Mouse (Mus musculus): Measurements from ENCODE around the gene Cysltr2. TPM values are rescaled to one million over a fixed set of nuclear protein-coding genes. Genes with fewer than 3 reads are reported as not detected.

Cysltr2 gene
- polyA plus RNA-seq (2014; fragmentation: Nextera tagmentation; extraction: Ambion mirVana) = 0.38 TPM in 1 of 2 replicates, not detected in the other

DNA sequence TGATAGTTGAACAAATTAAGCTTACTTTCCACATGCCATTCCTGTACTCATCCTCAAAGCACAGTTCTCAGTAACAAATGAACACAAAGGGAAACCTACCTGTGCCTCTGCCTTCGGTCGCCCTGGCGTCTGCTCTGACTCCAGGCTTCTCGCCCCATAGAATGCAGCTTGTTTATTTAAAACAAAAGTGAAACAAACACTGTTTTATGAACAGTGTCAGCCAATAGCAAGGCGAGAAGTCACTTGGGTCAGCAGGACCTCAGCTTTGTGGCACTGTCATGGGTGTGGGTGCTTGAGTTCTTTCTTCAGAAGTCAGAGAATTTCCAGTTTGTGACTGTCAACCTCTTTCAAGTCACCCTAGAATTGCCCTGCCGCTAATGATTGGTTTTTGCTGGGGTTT, at the start of gene Cysltr2:
Gene Cysltr2 (minus strand): TSS at position 178 of the 400 bp plus-strand sequence.
- Histone ChIP-seq H3K27ac (replicated peaks; ENCODE audit: low read depth, low read length) (no peak within 1 kb of the TSS), H3K9ac (ENCODE audit: low read depth, low read length) (no peak within 1 kb of the TSS), H3K4me2 (ENCODE audit: low read depth, low read length) (no peak within 1 kb of the TSS), H3K9me3 (ENCODE audit: control insufficient read depth, low read length) (no peaks in the 10 kb centered on the region), H3K4me1 (ENCODE audit: control insufficient read depth, insufficient read depth, low read length) (no peaks in the 10 kb centered on the region), H3K27me3 (replicated peaks; ENCODE audit: control insufficient read depth, insufficient read depth, low read length) (no peaks in the 10 kb centered on the region), H3K36me3 (ENCODE audit: control insufficient read depth, insufficient read depth, low read length) (no peaks in the 10 kb centered on the region), H3K4me3 (ENCODE audit: low read depth, low read length) (no peak within 1 kb of the TSS)
- WGBS = 63% methylated on average over 6 of the region's 6 CpGs
- DNase-seq (ENCODE audit: low spot score) (no peak), ATAC-seq (ENCODE audit: low read depth) (no peak)

- DNase-seq (ENCODE audit: low spot score) (peak; percentile 43), ATAC-seq (ENCODE audit: low read depth) (peak; percentile 71; the same call in 1 of the 2 replicates)
- no peaks in the 10 kb centered on the region for H3K36me3 ChIP-seq (ENCODE audit: control insufficient read depth, insufficient read depth, low read length)
- H3K27ac ChIP-seq (replicated peaks; ENCODE audit: low read depth, low read length) = no peak overlapping the region
- no peak overlapping the region for H3K4me3 ChIP-seq (ENCODE audit: low read depth, low read length)
- H3K9ac ChIP-seq (ENCODE audit: low read depth, low read length) = no peak overlapping the region
- WGBS = 50% methylated on average over 13 of the region's 13 CpGs
- no peaks in the 10 kb centered on the region for H3K4me1 ChIP-seq (ENCODE audit: control insufficient read depth, insufficient read depth, low read length)
- H3K27me3 ChIP-seq (replicated peaks; ENCODE audit: control insufficient read depth, insufficient read depth, low read length) = peaks cover 5% of the 10 kb centered on the region; the same call in 1 of the 2 replicates
- H3K9me3 ChIP-seq (ENCODE audit: control insufficient read depth, low read length) = no peaks in the 10 kb centered on the region
- H3K4me2 ChIP-seq (ENCODE audit: low read depth, low read length) = no peak overlapping the region
Measured at GRCm38 (mm10) chr14:73094802-73095550, 46.1 kb upstream of the Cysltr2 start.

DNA sequence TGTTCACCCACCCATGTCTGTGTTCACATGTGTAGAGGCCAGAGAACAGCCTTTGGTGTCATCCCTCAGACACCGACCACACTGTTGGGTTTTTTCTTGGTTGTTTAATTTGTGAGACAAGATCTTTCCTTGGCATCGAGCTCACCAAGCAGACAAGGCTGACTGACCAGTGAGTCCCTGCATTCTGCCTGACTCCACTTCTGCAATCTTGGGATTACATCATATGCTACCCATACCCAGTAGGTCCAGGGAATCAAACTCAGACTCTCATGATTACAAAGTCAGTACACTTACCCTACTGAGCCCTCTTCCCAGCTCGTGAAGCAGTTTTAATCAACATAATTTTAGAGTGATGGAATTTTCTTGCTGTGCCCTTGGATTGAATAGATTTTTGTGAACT, 44.0 kb upstream of the Cysltr2 start:
- no peak for ATAC-seq (ENCODE audit: low read depth)
- Histone ChIP-seq H3K36me3 (ENCODE audit: control insufficient read depth, insufficient read depth, low read length) (no peaks in the 10 kb centered on the region), H3K9ac (ENCODE audit: low read depth, low read length) (no peak overlapping the region), H3K27me3 (replicated peaks; ENCODE audit: control insufficient read depth, insufficient read depth, low read length) (peaks cover 2% of the 10 kb centered on the region; the same call in 1 of the 2 replicates), H3K4me2 (ENCODE audit: low read depth, low read length) (no peak overlapping the region), H3K27ac (replicated peaks; ENCODE audit: low read depth, low read length) (no peak overlapping the region), H3K4me3 (ENCODE audit: low read depth, low read length) (no peak overlapping the region), H3K9me3 (ENCODE audit: control insufficient read depth, low read length) (no peaks in the 10 kb centered on the region), H3K4me1 (ENCODE audit: control insufficient read depth, insufficient read depth, low read length) (no peaks in the 10 kb centered on the region)
- 89% methylated on average over 3 of the region's 3 CpGs for WGBS
- DNase-seq (ENCODE audit: low spot score) = no peak

DNA sequence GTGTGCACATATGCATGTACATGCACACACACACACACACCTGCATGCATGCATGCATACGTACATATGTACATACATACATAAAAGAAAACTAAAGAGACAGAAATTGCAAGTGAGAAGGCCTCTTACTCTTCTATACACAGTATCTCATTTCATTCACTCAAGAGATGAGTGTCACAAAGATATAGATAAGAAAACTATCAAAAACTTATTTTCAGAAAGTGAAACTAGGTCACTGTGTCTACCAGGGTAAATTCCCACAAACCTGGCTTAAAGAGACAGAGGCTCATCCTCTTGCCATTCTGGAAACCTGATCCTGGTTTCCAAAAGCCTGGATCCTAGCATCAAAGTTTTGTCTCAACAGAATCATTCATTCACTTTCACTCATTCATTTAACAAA, 39.3 kb upstream of the Cysltr2 start:
- Histone ChIP-seq H3K36me3 (ENCODE audit: control insufficient read depth, insufficient read depth, low read length) (no peaks in the 10 kb centered on the region), H3K9me3 (ENCODE audit: control insufficient read depth, low read length) (no peaks in the 10 kb centered on the region)

GRCm38 (mm10) chr14:73087746-73088145, 38.8 kb upstream of the Cysltr2 start:
- H3K27me3 ChIP-seq (replicated peaks; ENCODE audit: control insufficient read depth, insufficient read depth, low read length) = no peaks in the 10 kb centered on the region
- no peaks in the 10 kb centered on the region for H3K4me1 ChIP-seq (ENCODE audit: control insufficient read depth, insufficient read depth, low read length)
- H3K4me3 ChIP-seq (ENCODE audit: low read depth, low read length) = no peak overlapping the region
- ATAC-seq (ENCODE audit: low read depth) = no peak
- no peak for DNase-seq (ENCODE audit: low spot score)
- WGBS = 77% methylated on average over 5 of the region's 5 CpGs
- no peak overlapping the region for H3K9ac ChIP-seq (ENCODE audit: low read depth, low read length)
- no peaks in the 10 kb centered on the region for H3K9me3 ChIP-seq (ENCODE audit: control insufficient read depth, low read length)
- no peaks in the 10 kb centered on the region for H3K36me3 ChIP-seq (ENCODE audit: control insufficient read depth, insufficient read depth, low read length)
- no peak overlapping the region for H3K4me2 ChIP-seq (ENCODE audit: low read depth, low read length)
- no peak overlapping the region for H3K27ac ChIP-seq (replicated peaks; ENCODE audit: low read depth, low read length)

More for the DNA sequence above, 39.3 kb upstream of the Cysltr2 start:
- H3K27ac ChIP-seq (replicated peaks; ENCODE audit: low read depth, low read length) = no peak overlapping the region
- no peak overlapping the region for H3K4me3 ChIP-seq (ENCODE audit: low read depth, low read length)
- no peaks in the 10 kb centered on the region for H3K27me3 ChIP-seq (replicated peaks; ENCODE audit: control insufficient read depth, insufficient read depth, low read length)
- DNase-seq (ENCODE audit: low spot score) = no peak
- no peaks in the 10 kb centered on the region for H3K4me1 ChIP-seq (ENCODE audit: control insufficient read depth, insufficient read depth, low read length)
- H3K4me2 ChIP-seq (ENCODE audit: low read depth, low read length) = no peak overlapping the region
- 84% methylated on average over 1 of the region's 1 CpGs for WGBS
- no peak overlapping the region for H3K9ac ChIP-seq (ENCODE audit: low read depth, low read length)
- no peak for ATAC-seq (ENCODE audit: low read depth)

- 96% methylated on average over 5 of the region's 5 CpGs for WGBS
- Histone ChIP-seq H3K36me3 (ENCODE audit: control insufficient read depth, insufficient read depth, low read length) (no peaks in the 10 kb centered on the region), H3K4me3 (ENCODE audit: low read depth, low read length) (no peak overlapping the region), H3K4me2 (ENCODE audit: low read depth, low read length) (no peak overlapping the region), H3K27me3 (replicated peaks; ENCODE audit: control insufficient read depth, insufficient read depth, low read length) (no peaks in the 10 kb centered on the region), H3K4me1 (ENCODE audit: control insufficient read depth, insufficient read depth, low read length) (no peaks in the 10 kb centered on the region), H3K27ac (replicated peaks; ENCODE audit: low read depth, low read length) (no peak overlapping the region), H3K9me3 (ENCODE audit: control insufficient read depth, low read length) (no peaks in the 10 kb centered on the region), H3K9ac (ENCODE audit: low read depth, low read length) (no peak overlapping the region)
- no peak for DNase-seq (ENCODE audit: low spot score)
- no peak for ATAC-seq (ENCODE audit: low read depth)
Measured at GRCm38 (mm10) chr14:73087247-73087646, 38.3 kb upstream of the Cysltr2 start.

- WGBS = 64% methylated on average over 3 of the region's 3 CpGs
Measured at GRCm38 (mm10) chr14:73086425-73086824, 37.5 kb upstream of the Cysltr2 start.

GRCm38 (mm10) chr14:73083563-73083962, 34.6 kb upstream of the Cysltr2 start:
- no peaks in the 10 kb centered on the region for H3K36me3 ChIP-seq (ENCODE audit: control insufficient read depth, insufficient read depth, low read length)
- H3K4me2 ChIP-seq (ENCODE audit: low read depth, low read length) = no peak overlapping the region
- no peak overlapping the region for H3K4me3 ChIP-seq (ENCODE audit: low read depth, low read length)
- H3K27ac ChIP-seq (replicated peaks; ENCODE audit: low read depth, low read length) = no peak overlapping the region
- DNase-seq (ENCODE audit: low spot score) = no peak
- no peaks in the 10 kb centered on the region for H3K27me3 ChIP-seq (replicated peaks; ENCODE audit: control insufficient read depth, insufficient read depth, low read length)
- no peak for ATAC-seq (ENCODE audit: low read depth)
- H3K9ac ChIP-seq (ENCODE audit: low read depth, low read length) = no peak overlapping the region
- 86% methylated on average over 2 of the region's 2 CpGs for WGBS
- no peaks in the 10 kb centered on the region for H3K4me1 ChIP-seq (ENCODE audit: control insufficient read depth, insufficient read depth, low read length)
- H3K9me3 ChIP-seq (ENCODE audit: control insufficient read depth, low read length) = no peaks in the 10 kb centered on the region

More at GRCm38 (mm10) chr14:73086425-73086824, 37.5 kb upstream of the Cysltr2 start:
- ATAC-seq (ENCODE audit: low read depth) = no peak
- no peaks in the 10 kb centered on the region for H3K4me1 ChIP-seq (ENCODE audit: control insufficient read depth, insufficient read depth, low read length)
- H3K27ac ChIP-seq (replicated peaks; ENCODE audit: low read depth, low read length) = no peak overlapping the region
- no peak overlapping the region for H3K4me3 ChIP-seq (ENCODE audit: low read depth, low read length)
- no peaks in the 10 kb centered on the region for H3K9me3 ChIP-seq (ENCODE audit: control insufficient read depth, low read length)
- DNase-seq (ENCODE audit: low spot score) = no peak
- H3K27me3 ChIP-seq (replicated peaks; ENCODE audit: control insufficient read depth, insufficient read depth, low read length) = no peaks in the 10 kb centered on the region
- H3K4me2 ChIP-seq (ENCODE audit: low read depth, low read length) = no peak overlapping the region
- H3K36me3 ChIP-seq (ENCODE audit: control insufficient read depth, insufficient read depth, low read length) = no peaks in the 10 kb centered on the region
- H3K9ac ChIP-seq (ENCODE audit: low read depth, low read length) = no peak overlapping the region

DNA sequence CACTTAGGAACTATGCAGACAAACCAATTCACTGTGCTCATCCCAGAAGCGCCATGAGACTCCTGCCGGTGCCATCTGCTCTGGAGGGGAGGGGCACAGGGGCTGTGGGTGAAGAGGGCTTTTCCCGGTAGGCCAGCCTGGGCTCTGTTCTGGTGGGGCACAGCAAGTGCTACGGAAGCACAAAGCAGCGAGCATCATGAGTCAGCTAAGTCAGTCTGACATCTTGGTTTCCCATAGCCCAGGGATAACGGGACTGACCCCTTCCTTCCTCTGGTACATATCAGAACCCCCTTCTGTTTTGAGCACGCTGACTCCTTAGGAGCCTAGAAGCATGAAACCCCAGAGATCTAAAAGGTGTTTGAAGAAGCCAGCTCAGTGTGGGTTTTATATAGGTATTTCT, 15.5 kb upstream of the Cysltr2 start:
- ATAC-seq (ENCODE audit: low read depth) (no peak), DNase-seq (ENCODE audit: low spot score) (no peak)
- H3K27me3 ChIP-seq (replicated peaks; ENCODE audit: control insufficient read depth, insufficient read depth, low read length) = no peaks in the 10 kb centered on the region
- H3K4me3 ChIP-seq (ENCODE audit: low read depth, low read length) = no peak overlapping the region
- H3K36me3 ChIP-seq (ENCODE audit: control insufficient read depth, insufficient read depth, low read length) = no peaks in the 10 kb centered on the region
- H3K9ac ChIP-seq (ENCODE audit: low read depth, low read length) = no peak overlapping the region
- H3K4me1 ChIP-seq (ENCODE audit: control insufficient read depth, insufficient read depth, low read length) = no peaks in the 10 kb centered on the region
- no peaks in the 10 kb centered on the region for H3K9me3 ChIP-seq (ENCODE audit: control insufficient read depth, low read length)
- no peak overlapping the region for H3K4me2 ChIP-seq (ENCODE audit: low read depth, low read length)
- 79% methylated on average over 7 of the region's 7 CpGs for WGBS
- no peak overlapping the region for H3K27ac ChIP-seq (replicated peaks; ENCODE audit: low read depth, low read length)
